Mouse (Mus musculus): ENCODE data around the gene P4hb. TPM values are rescaled to one million over a fixed set of nuclear protein-coding genes. Genes with fewer than 3 reads are reported as not detected.
A peak's percentile ranks its signal among the peaks of the same experiment; 100 is the strongest.
"Not testable (repeated sequence)": the region's sequence is repeated elsewhere in the genome, so short reads cannot be mapped to it uniquely, and the experiment has no call there.

Gene P4hb
- polyA plus RNA-seq, 1 experiment from 2014 or later: 329 TPM

DNA sequence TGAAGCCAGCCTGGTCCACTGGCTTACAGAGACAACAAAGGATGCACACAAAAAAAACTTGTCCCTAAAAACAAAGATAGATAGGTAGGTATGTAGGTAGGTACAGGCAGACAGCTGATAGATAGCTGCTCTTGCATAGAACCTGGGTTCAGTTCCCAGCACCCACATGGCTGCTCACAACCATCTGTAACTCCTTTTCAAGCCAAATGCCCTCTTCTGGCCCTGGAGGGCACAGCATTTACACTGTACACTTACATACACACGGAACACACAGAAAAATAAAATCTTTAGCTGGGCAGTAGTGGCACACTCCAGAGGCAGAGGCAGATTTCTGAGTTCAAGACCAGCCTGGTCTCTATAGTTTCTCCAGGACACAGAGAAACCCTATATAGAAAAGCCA, 10.9 kb upstream of the P4hb start:
- no peak overlapping the region for H3K9ac ChIP-seq
- no peak for ATAC-seq (ENCODE audit: low read depth)
- no peak overlapping the region for H3K4me3 ChIP-seq
- H3K36me3 ChIP-seq: peaks cover 60% of the 10 kb centered on the region
- H3K27me3 ChIP-seq: no peaks in the 10 kb centered on the region
- 100% methylated on average over 1 of the region's 1 CpGs for WGBS
- no peak overlapping the region for H3K27ac ChIP-seq (replicated peaks)
- H3K4me1 ChIP-seq (replicated peaks): peaks cover 27% of the 10 kb centered on the region
- H3K9me3 ChIP-seq: no peaks in the 10 kb centered on the region
- H3K4me2 ChIP-seq: no peak overlapping the region

DNA sequence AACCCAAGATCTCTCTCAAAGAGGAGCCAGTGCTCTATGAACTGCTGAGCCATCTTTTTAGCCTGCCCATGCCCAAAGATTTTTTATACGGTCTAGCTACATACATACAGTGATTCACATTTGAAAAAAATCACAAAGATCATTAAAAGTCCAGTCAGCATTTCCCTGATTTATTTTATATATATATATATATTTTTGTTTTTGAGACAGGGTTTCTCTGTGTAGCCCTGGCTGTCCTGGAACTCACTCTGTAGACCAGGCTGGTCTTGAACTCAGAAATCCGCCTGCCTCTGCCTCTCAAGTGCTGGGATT, 9.9 kb upstream of the P4hb start:
- H3K27me3 ChIP-seq; H3K9ac ChIP-seq; H3K9me3 ChIP-seq; H3K4me2 ChIP-seq; H3K4me3 ChIP-seq; ATAC-seq (ENCODE audit: low read depth): not testable (repeated sequence)
- WGBS: 84% methylated on average over 2 of the region's 2 CpGs
- Histone ChIP-seq H3K27ac (replicated peaks) (0 out of 2 replicates have a peak overlapping the region, but pooled peaks have one; percentile 97), H3K36me3 (peaks cover 61% of the 10 kb centered on the region), H3K4me1 (replicated peaks) (peaks cover 35% of the 10 kb centered on the region)

DNA sequence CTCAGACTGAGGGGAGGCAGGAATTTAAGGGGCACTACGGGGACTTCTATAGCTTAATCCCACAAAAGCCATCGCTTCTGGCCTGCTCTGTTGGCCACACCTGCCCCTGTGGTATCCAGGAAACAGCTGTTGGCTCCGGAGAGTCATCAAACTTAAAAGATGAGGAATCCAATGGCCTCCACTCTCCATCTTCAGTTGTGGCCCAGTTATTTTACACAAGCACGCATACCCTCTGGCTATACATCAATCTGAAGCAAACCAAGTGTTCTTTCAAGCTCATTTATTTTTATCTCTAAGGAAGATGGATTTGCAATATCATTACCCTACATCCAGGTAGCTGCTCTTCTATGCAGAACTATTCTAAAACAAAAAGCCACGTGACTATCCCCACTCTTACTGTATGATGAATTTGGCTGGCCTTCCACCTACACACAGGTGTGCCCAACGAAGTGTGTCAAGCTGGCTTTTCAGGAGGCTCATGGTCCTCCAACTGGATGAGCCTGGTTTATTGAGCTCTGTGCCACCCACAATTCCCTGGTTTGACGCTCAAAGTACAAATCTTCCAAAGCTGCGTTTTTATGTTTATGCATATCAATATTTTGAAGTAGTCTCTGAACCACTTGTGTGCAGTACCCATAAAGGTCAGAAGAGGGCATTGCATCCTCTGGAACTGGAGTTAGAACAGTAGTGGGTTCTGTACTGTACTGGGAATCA, 9.4 kb upstream of the P4hb start:
- peak overlapping the region; percentile 97 for H3K27ac ChIP-seq (replicated peaks)
- H3K27me3 ChIP-seq: no peaks in the 10 kb centered on the region
- H3K4me1 ChIP-seq (replicated peaks): peaks cover 35% of the 10 kb centered on the region
- H3K36me3 ChIP-seq: peaks cover 61% of the 10 kb centered on the region
- H3K9me3 ChIP-seq: no peaks in the 10 kb centered on the region
- H3K4me2 ChIP-seq: peak overlapping the region; percentile 98
- H3K9ac ChIP-seq: peak overlapping the region; percentile 97
- no peak for ATAC-seq (ENCODE audit: low read depth)
- WGBS: 66% methylated on average over 8 of the region's 8 CpGs
- peak overlapping the region; percentile 78 for H3K4me3 ChIP-seq

GRCm38 (mm10) chr11:120581490-120582267, 8.6 kb upstream of the P4hb start, which contains the start of gene Arhgdia:
Gene Arhgdia, minus strand, starts transcription at chr11:120581624.
- H3K36me3 ChIP-seq: peaks cover 61% of the 10 kb centered on the region
- H3K9me3 ChIP-seq: no peaks in the 10 kb centered on the region
- H3K4me2 ChIP-seq: peak within 1 kb of the TSS; percentile 98
- peak; percentile 66 for ATAC-seq (ENCODE audit: low read depth)
- peak within 1 kb of the TSS; percentile 97 for H3K9ac ChIP-seq
- H3K4me3 ChIP-seq: peak within 1 kb of the TSS; percentile 78
- H3K4me1 ChIP-seq (replicated peaks): peaks cover 35% of the 10 kb centered on the region
- no peaks in the 10 kb centered on the region for H3K27me3 ChIP-seq
- WGBS: 6% methylated on average over 68 of the region's 75 CpGs
- peak within 1 kb of the TSS; percentile 97 for H3K27ac ChIP-seq (replicated peaks)

DNA sequence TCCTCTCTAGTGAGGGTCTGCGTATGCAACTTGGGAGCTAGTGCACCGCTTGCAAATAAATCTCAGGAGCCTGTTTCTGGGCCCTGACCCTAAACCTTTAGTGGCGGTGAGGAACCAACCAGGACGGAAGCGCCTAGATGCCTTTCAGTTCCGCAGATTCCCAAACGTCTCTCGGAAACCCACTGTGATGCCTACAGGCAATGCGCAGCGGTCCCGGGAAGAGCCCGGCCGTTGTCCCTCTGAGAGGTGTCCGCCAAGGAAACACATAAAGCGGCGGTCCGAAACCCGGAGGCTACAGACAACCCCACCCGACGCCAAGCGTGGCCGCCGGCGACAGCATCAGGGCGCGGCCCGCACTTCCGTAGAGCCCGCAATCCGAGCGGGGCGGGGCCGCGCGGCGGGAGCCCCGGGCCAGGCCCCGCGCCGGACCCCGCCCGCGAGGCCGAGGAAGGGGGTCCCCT, 7.8 kb upstream of the P4hb start:
- peaks cover 35% of the 10 kb centered on the region for H3K4me1 ChIP-seq (replicated peaks)
- peaks cover 54% of the 10 kb centered on the region for H3K36me3 ChIP-seq
- no peaks in the 10 kb centered on the region for H3K9me3 ChIP-seq
- peak overlapping the region; percentile 97 for H3K27ac ChIP-seq (replicated peaks)
- WGBS: under 1% methylated on average over 44 of the region's 44 CpGs
- peak overlapping the region; percentile 97 for H3K9ac ChIP-seq
- no peaks in the 10 kb centered on the region for H3K27me3 ChIP-seq
- H3K4me2 ChIP-seq: peak overlapping the region; percentile 98
- ATAC-seq (ENCODE audit: low read depth): peak; percentile 36; the same call in 1 of the 2 replicates
- H3K4me3 ChIP-seq: peak overlapping the region; percentile 78

DNA sequence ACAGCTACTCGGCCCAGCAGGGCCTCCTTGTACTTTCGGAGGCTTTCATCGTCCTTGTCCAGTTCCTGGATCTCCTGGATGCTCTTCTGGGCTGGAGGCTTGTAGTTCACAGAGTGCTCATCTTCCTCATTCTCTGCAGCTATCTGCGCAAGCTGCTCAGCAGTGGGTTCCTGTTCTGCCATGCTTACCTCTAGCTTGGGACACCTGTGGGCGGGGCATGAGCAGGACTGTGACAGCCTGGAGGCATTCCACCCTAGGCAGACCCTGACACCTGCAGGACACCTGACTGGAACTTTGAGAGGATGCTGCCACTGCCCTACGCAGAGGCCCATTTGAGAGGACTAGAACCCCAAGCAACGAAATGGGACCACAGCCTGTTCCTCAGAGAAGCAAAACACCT, 7.1 kb upstream of the P4hb start:
- peak overlapping the region; percentile 97 for H3K9ac ChIP-seq
- ATAC-seq (ENCODE audit: low read depth): no peak
- 63% methylated on average over 7 of the region's 7 CpGs for WGBS
- peaks cover 47% of the 10 kb centered on the region for H3K36me3 ChIP-seq
- peak overlapping the region; percentile 78 for H3K4me3 ChIP-seq
- H3K27ac ChIP-seq (replicated peaks): peak overlapping the region; percentile 97
- peak overlapping the region; percentile 98 for H3K4me2 ChIP-seq
- no peaks in the 10 kb centered on the region for H3K27me3 ChIP-seq
- no peaks in the 10 kb centered on the region for H3K9me3 ChIP-seq
- H3K4me1 ChIP-seq (replicated peaks): peaks cover 35% of the 10 kb centered on the region

GRCm38 (mm10) chr11:120579316-120580107, 6.5 kb upstream of the P4hb start:
- Histone ChIP-seq H3K4me3 (peak overlapping the region; percentile 78), H3K27me3 (no peaks in the 10 kb centered on the region), H3K27ac (replicated peaks) (peak overlapping the region; percentile 97; the same call in 1 of the 2 replicates), H3K9me3 (no peaks in the 10 kb centered on the region), H3K4me1 (replicated peaks) (peaks cover 40% of the 10 kb centered on the region), H3K4me2 (peak overlapping the region; percentile 98), H3K9ac (peak overlapping the region; percentile 97), H3K36me3 (peaks cover 40% of the 10 kb centered on the region)
- WGBS: 72% methylated on average over 15 of the region's 15 CpGs
- no peak for ATAC-seq (ENCODE audit: low read depth)

DNA sequence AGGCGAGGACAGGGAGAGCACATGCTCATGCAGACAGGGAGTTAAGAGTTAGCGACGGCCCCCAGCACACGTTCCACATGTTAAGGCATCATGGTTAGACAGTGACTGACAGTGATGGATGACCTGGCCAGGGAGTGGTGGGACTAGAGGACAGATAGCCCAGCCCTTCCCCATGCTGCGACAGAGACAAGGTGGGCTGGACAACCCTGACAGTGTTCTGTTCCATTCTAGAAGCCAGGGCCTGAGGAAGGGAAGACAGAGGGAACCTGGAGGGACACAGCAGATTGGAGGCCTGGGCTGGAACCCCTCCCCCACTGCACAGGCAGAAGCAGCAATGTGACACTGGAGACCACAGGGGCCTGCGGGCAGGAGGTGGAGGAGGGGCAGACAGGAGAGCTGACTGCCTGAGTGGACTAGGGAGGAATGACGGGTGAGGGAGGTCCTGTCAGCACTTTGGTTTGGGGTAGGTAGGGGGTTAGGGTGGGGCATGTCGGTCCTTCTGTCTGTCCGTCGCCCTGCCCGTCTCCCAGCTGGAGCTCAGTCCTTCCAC, 5.7 kb upstream of the P4hb start:
- 0 out of 2 replicates have a peak overlapping the region, but pooled peaks have one; percentile 97 for H3K27ac ChIP-seq (replicated peaks)
- peaks cover 47% of the 10 kb centered on the region for H3K4me1 ChIP-seq (replicated peaks)
- no peak overlapping the region for H3K4me2 ChIP-seq
- no peaks in the 10 kb centered on the region for H3K27me3 ChIP-seq
- ATAC-seq (ENCODE audit: low read depth): no peak
- H3K36me3 ChIP-seq: peaks cover 32% of the 10 kb centered on the region
- 87% methylated on average over 11 of the region's 11 CpGs for WGBS
- H3K4me3 ChIP-seq: no peak overlapping the region
- H3K9me3 ChIP-seq: no peaks in the 10 kb centered on the region
- H3K9ac ChIP-seq: peak overlapping the region; percentile 97

DNA sequence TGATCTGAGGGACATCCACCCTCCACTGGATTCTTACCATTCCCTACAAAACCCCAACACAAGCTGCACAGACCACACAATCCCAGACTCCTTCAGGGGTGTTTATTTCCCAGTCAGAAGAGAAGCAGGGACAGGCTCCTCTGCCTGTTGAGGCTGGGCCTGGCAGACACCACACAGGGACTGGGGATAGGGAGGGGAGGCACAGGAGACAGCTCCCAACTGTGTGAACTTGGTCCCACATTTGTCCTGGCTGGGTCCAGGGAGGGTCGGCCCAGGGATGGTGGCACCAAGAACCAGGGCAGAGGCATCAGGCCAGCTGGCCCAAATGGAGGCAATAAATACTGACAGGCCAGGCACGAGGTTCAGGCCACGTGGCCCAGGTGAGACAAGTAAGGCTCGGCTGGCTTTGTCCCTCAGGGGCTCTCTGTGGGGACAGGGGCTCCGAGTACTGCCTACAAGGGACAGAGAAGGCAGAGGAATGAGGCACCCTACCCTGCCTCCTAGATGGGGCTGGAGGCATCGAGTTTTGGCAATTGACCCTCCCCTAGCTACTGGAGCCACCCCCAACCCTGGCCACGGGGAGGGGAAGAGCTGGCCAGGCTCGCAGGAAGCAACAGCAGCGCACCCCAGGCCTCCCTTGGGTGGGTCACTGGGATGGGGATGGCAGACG, 5.1 kb upstream of the P4hb start:
- no peaks in the 10 kb centered on the region for H3K27me3 ChIP-seq
- 86% methylated on average over 10 of the region's 10 CpGs for WGBS
- 0 out of 2 replicates have a peak overlapping the region, but pooled peaks have one; percentile 97 for H3K9ac ChIP-seq
- no peak overlapping the region for H3K4me2 ChIP-seq
- peaks cover 32% of the 10 kb centered on the region for H3K36me3 ChIP-seq
- H3K4me1 ChIP-seq (replicated peaks): peaks cover 49% of the 10 kb centered on the region
- H3K27ac ChIP-seq (replicated peaks): 0 out of 2 replicates have a peak overlapping the region, but pooled peaks have one; percentile 10
- H3K4me3 ChIP-seq: no peak overlapping the region
- ATAC-seq (ENCODE audit: low read depth): no peak
- no peaks in the 10 kb centered on the region for H3K9me3 ChIP-seq

DNA sequence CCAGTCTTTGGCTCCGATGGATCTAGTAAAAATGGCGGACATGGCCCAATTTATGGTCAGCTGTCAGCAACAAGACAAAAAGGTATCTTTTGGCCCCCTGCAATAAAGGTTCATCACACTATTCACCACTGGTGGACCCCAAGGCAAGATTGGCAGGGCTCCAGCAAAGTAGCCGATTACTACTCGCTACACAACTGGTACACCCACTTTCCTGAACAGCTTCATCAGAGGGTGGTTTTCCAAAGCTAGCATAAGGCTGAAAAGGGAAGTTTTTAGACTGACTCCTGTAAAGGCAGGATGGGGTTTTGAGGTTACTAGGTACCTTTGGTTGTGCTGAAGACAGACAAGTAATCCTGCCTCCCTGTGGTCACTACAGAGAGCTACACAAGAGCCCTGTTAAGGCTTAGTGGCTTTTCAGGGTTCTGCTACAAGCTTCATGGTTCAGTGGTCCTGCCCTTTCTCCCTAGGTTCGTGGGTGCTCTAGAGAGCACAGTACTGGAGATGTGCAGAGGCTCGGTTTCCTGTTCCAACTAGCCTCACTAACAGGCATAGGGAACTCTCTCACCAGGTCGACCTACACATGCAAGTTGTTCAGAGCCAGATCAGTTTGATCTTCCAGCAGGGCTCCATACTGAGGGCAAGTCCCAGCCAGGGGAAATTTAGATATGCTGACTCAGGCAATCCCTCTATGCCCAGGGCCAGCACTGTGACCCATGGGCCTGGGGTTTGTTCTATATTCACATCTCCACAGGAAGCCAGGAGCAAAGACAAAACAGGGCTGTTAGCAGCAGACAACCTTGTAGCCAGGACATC, 4.4 kb upstream of the P4hb start:
- 84% methylated on average over 7 of the region's 7 CpGs for WGBS
- H3K27ac ChIP-seq (replicated peaks): no peak overlapping the region
- no peak for ATAC-seq (ENCODE audit: low read depth)
- peaks cover 47% of the 10 kb centered on the region for H3K4me1 ChIP-seq (replicated peaks)
- H3K9ac ChIP-seq: no peak overlapping the region
- H3K4me3 ChIP-seq: no peak overlapping the region
- no peaks in the 10 kb centered on the region for H3K27me3 ChIP-seq
- no peaks in the 10 kb centered on the region for H3K9me3 ChIP-seq
- no peak overlapping the region for H3K4me2 ChIP-seq
- H3K36me3 ChIP-seq: peaks cover 32% of the 10 kb centered on the region

Measured in neural tube, embryonic 13.5 days (tissue).